Mouse (Mus musculus) forebrain, postnatal 0 days (tissue): Measurements from ENCODE around the gene Ccdc184. TPM values are rescaled to one million over a fixed set of nuclear protein-coding genes. Genes with fewer than 3 reads are reported as not detected.
A peak's percentile ranks its signal among the peaks of the same experiment; 100 is the strongest.

Experiments
- ATAC-seq: fragments of 200-750 bp; cut with Nextera tagmentation; 2 replicates; pipeline ENCODE4 v1.8.0; 2017; ENCODE audit warnings: mild to moderate bottlenecking, moderate library complexity
- DNase-seq: peaks from one replicate; pipeline ENCODE4 v3.0.0-alpha.2; 2015
- H3K27ac ChIP-seq: fragments of 300-500 bp; sonication (generic); 2 replicates; pipeline ENCODE4 v1.5.1; 2014; ENCODE audit warnings: low read depth, mild to moderate bottlenecking, antibody characterized with exemption, low read length, moderate library complexity, mixed read lengths
- H3K27me3 ChIP-seq: fragments of 300-500 bp; sonication (generic); 2 replicates; pipeline ENCODE4 v1.6.1; 2014; ENCODE audit warnings: mild to moderate bottlenecking, low read length, mixed read lengths; ENCODE audit not compliant: insufficient read depth
- H3K36me3 ChIP-seq: fragments of 300-500 bp; sonication (generic); 2 replicates; pipeline ENCODE4 v1.6.1; 2014; ENCODE audit warnings: mild to moderate bottlenecking, moderate library complexity; ENCODE audit not compliant: insufficient read depth
- H3K4me1 ChIP-seq: fragments of 300-500 bp; sonication (generic); 2 replicates; pipeline ENCODE4 v1.6.1; 2014; ENCODE audit warnings: antibody characterized with exemption; ENCODE audit not compliant: insufficient read depth
- H3K4me2 ChIP-seq: fragments of 300-500 bp; sonication (generic); 2 replicates; pipeline ENCODE4 v1.6.1; 2014; ENCODE audit warnings: low read depth, mild to moderate bottlenecking, moderate library complexity
- H3K4me3 ChIP-seq: fragments of 300-500 bp; sonication (generic); 2 replicates; pipeline ENCODE4 v1.5.1; 2014; ENCODE audit warnings: low read depth, low read length, mixed read lengths
- H3K9ac ChIP-seq: fragments of 300-500 bp; sonication (generic); 2 replicates; pipeline ENCODE4 v1.6.1; 2014; ENCODE audit warnings: mild to moderate bottlenecking
- H3K9me3 ChIP-seq: fragments of 300-500 bp; sonication (generic); 2 replicates; pipeline ENCODE4 v1.6.1; 2016; ENCODE audit warnings: low read length
- CTCF ChIP-seq: sonication (generic); IDR thresholded peaks from 2 replicates; pipeline ENCODE4 v1.5.1; 2016; ENCODE audit warnings: antibody characterized with exemption, control low read depth, low read depth
- WGBS: fragments of 180-500 bp; shearing (Covaris S2); extraction: QIAGEN DNeasy Blood & Tissue Kit; methylation state at CpG from one replicate; pipeline ENCODE4 v1.1.7; 2014; 5-methylcytosine and 5-hydroxymethylcytosine counted together
- polyA plus RNA-seq: library from polyadenylated mRNA; unstranded; fragments of >200 nt; fragmentation: Nextera tagmentation; extraction: Ambion mirVana; gene quantifications from 2 replicates; pipeline ENCODE4 v1.2.1, GENCODE M21; 2015
- total RNA-seq: library from RNA; depleted of rRNA; stranded (reverse); fragments of >200 nt; gene quantifications from 2 replicates; pipeline ENCODE4 v1.2.3, GENCODE M21; 2014

Gene Ccdc184
- total and polyA plus RNA-seq, 2 experiments from 2014 or later = 66.0 to 68.9 TPM

DNA sequence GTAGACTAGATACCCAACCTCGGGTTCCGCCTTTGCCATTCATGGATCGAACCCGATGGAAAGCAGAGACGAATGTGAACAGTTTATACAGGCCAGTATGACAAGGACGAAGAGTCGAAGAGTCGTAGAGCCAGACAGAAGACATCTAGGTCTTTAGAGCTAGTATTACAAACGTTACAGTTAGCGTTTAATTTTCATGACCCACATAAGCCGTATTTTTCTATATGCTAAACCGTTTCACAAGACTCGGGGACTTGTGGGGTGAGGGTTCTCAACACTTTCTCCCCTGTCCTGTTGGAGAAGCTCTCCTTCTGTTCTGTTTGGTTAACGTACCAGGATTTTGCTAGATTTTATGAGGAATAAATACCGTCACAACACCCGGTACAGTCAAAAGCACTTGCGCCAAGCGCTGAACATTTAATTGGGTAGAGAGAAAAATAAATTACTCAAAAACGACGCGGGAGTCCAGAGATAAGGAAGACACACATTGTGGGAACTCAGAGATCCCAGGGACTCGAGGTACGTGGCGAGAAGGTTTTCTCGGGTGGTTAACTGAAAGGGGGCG lies 13.7 kb downstream of the Ccdc184 start:
- peak overlapping the region; percentile 53 for H3K9ac ChIP-seq
- H3K27me3 ChIP-seq = no peaks in the 10 kb centered on the region
- WGBS = 3% methylated on average over 26 of the region's 26 CpGs
- peak overlapping the region; percentile 54 for H3K4me3 ChIP-seq
- H3K9me3 ChIP-seq = no peaks in the 10 kb centered on the region
- no peak for DNase-seq
- TF ChIP-seq CTCF = no peak
- H3K4me1 ChIP-seq = no peaks in the 10 kb centered on the region
- ATAC-seq = peak; percentile 1; the same call in 1 of the 2 replicates
- peak overlapping the region; percentile 63 for H3K4me2 ChIP-seq
- no peaks in the 10 kb centered on the region for H3K36me3 ChIP-seq
- H3K27ac ChIP-seq = no peak overlapping the region; the same call in 1 of the 2 replicates

- ATAC-seq (peak; percentile 97), DNase-seq (peak; percentile 87)
- peak; percentile 82 for TF ChIP-seq CTCF
- no peaks in the 10 kb centered on the region for H3K36me3 ChIP-seq
- H3K27ac ChIP-seq = peak overlapping the region; percentile 47; the same call in 1 of the 2 replicates
- under 1% methylated on average over 30 of the region's 30 CpGs for WGBS
- H3K9me3 ChIP-seq = no peaks in the 10 kb centered on the region
- peak overlapping the region; percentile 63 for H3K4me2 ChIP-seq
- H3K9ac ChIP-seq = peak overlapping the region; percentile 53
- no peaks in the 10 kb centered on the region for H3K27me3 ChIP-seq
- peak overlapping the region; percentile 54 for H3K4me3 ChIP-seq
- H3K4me1 ChIP-seq = no peaks in the 10 kb centered on the region
Measured at GRCm38 (mm10) chr15:98181132-98181711, 14.3 kb downstream of the Ccdc184 start.

DNA sequence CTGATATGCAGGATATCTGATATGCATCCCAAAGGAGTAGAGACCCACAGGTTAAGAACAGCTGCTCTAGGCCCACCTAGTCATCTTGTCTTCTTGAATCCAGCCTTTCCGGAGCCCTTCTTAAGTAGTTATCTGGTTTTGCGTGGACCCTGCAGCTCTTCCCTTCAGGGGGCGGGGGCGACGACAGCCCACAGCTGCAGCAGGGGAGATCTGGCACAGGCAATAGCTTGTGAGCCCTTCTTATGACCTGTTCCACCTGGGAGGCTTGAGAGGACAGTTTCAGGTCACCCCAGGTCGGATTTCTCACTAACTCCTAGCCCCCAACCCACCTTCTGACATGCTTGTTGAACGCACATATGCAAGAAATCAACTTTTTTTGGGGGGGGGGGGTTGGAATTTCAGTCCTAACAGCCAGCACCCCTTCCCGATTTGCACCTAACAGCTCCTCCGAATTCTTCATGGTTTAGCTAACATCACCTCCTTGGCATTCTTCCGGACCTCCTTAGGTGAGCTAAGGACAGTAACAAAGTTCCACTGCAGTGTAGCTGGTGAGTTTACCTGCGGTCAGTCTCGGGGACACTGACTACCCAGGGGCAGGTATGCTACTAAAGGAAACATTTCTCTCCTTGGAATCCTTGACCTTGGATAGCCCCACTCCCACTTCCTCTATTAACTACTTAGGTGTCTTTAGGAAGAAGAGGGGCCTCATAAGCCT lies 15.1 kb downstream of the Ccdc184 start:
- Histone ChIP-seq H3K27me3 (no peaks in the 10 kb centered on the region), H3K4me3 (no peak overlapping the region), H3K4me1 (no peaks in the 10 kb centered on the region), H3K9me3 (no peaks in the 10 kb centered on the region), H3K36me3 (no peaks in the 10 kb centered on the region), H3K27ac (no peak overlapping the region), H3K9ac (no peak overlapping the region), H3K4me2 (peak overlapping the region; percentile 63; the same call in 1 of the 2 replicates)
- no peak for TF ChIP-seq CTCF
- DNase-seq (no peak), ATAC-seq (no peak)
- 73% methylated on average over 12 of the region's 12 CpGs for WGBS

DNA sequence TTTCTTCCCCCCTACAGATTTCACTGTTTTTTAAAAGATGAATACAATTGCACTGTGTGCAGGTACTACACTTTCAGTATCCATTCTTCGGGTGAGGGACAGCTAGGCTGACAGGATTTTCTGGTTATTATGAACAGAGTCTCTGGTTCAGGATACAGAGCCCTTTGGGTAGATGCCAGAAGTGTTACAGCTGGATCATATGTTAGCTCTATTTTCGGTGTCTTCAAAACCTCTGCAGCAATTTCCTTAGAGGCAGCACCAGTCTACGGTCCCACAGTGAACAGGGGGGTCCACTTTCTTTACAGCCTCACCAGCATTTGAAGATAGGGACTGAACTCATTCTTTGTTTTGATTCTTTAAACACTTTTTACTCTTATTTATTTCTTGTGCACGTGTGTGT lies 17.5 kb downstream of the Ccdc184 start:
- Histone ChIP-seq H3K27ac (no peak overlapping the region), H3K27me3 (no peaks in the 10 kb centered on the region), H3K9me3 (no peaks in the 10 kb centered on the region), H3K36me3 (no peaks in the 10 kb centered on the region), H3K4me1 (no peaks in the 10 kb centered on the region), H3K4me3 (no peak overlapping the region), H3K9ac (no peak overlapping the region), H3K4me2 (no peak overlapping the region)
- DNase-seq (no peak), ATAC-seq (no peak)
- TF ChIP-seq CTCF = no peak
- WGBS = 73% methylated on average over 4 of the region's 4 CpGs

- DNase-seq (no peak), ATAC-seq (no peak)
- no peaks in the 10 kb centered on the region for H3K36me3 ChIP-seq
- H3K27ac ChIP-seq = no peak within 1 kb of the TSS
- 56% methylated on average over 3 of the region's 3 CpGs for WGBS
- H3K9me3 ChIP-seq = no peaks in the 10 kb centered on the region
- H3K4me2 ChIP-seq = no peak within 1 kb of the TSS
- H3K9ac ChIP-seq = no peak within 1 kb of the TSS
- no peaks in the 10 kb centered on the region for H3K4me1 ChIP-seq
- no peaks in the 10 kb centered on the region for H3K27me3 ChIP-seq
- no peak within 1 kb of the TSS for H3K4me3 ChIP-seq
- TF ChIP-seq CTCF = no peak
Measured at GRCm38 (mm10) chr15:98195442-98195841, 28.5 kb downstream of the Ccdc184 start, which contains the start of gene Olfr288. Gene Olfr288 (minus strand): TSS chr15:98195542.

- no peak for DNase-seq
- no peak overlapping the region for H3K4me2 ChIP-seq
- H3K9ac ChIP-seq = no peak overlapping the region
- WGBS = 84% methylated on average over 7 of the region's 7 CpGs
- H3K4me1 ChIP-seq = no peaks in the 10 kb centered on the region
- H3K27ac ChIP-seq = no peak overlapping the region
- ATAC-seq = no peak
- H3K27me3 ChIP-seq = no peaks in the 10 kb centered on the region
- H3K4me3 ChIP-seq = no peak overlapping the region
- TF ChIP-seq CTCF = no peak
- no peaks in the 10 kb centered on the region for H3K9me3 ChIP-seq
- no peaks in the 10 kb centered on the region for H3K36me3 ChIP-seq
Measured at GRCm38 (mm10) chr15:98209676-98210075, 42.7 kb downstream of the Ccdc184 start.

DNA sequence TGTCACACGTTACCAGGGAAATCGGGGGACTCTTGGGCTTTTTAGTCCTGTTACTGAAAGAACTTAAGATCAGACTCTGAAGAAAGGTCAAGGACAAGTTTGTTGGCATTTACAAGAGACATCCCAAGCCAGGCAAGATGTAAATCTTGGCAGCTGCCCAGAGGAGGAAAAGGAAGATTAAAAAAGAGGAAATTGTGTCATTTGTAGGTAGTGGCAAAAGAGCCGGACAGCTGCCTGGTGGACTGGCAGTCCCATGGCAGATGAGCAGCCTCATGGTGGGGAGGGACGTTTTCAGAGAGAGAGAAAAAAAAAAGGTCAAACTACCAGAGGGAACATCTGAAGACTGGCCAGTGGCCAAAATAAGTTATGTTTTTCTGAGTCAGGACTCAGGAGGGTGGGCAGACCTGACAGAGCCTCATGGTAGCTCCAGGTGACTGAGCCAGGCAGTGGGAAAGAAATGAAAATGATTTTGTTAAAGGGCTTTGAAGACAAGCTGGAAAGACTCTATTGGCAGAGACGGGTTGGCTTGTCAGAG lies 46.4 kb downstream of the Ccdc184 start:
- no peaks in the 10 kb centered on the region for H3K36me3 ChIP-seq
- ATAC-seq (no peak), DNase-seq (no peak)
- H3K27me3 ChIP-seq = no peaks in the 10 kb centered on the region
- H3K9me3 ChIP-seq = no peaks in the 10 kb centered on the region
- H3K4me2 ChIP-seq = no peak overlapping the region
- no peak overlapping the region for H3K4me3 ChIP-seq
- H3K9ac ChIP-seq = no peak overlapping the region
- WGBS = 79% methylated on average over 5 of the region's 5 CpGs
- no peaks in the 10 kb centered on the region for H3K4me1 ChIP-seq
- no peak for TF ChIP-seq CTCF
- no peak overlapping the region for H3K27ac ChIP-seq
